Mouse (Mus musculus) forebrain, embryonic 12.5 days (tissue): ENCODE data around the gene Tacc2. TPM values are rescaled to one million over a fixed set of nuclear protein-coding genes. Genes with fewer than 3 reads are reported as not detected.
A peak's percentile ranks its signal among the peaks of the same experiment; 100 is the strongest.

Source experiments
- ATAC-seq: fragments of 200-750 bp; cut with Nextera tagmentation; 2 replicates; pipeline ENCODE4 v1.8.0; 2017; ENCODE audit warnings: moderate TSS enrichment; ENCODE audit not compliant: low FRiP score
- H3K27ac ChIP-seq: fragments of 300-500 bp; sonication (generic); 2 replicates; pipeline ENCODE4 v1.5.1; 2016; ENCODE audit warnings: mild to moderate bottlenecking
- H3K27me3 ChIP-seq: fragments of 300-500 bp; sonication (generic); 2 replicates; pipeline ENCODE4 v1.6.1; 2016; ENCODE audit warnings: mild to moderate bottlenecking
- H3K36me3 ChIP-seq: fragments of 300-500 bp; sonication (generic); replicated peaks from 2 replicates; pipeline ENCODE4 v1.6.1; 2016; ENCODE audit warnings: mild to moderate bottlenecking
- H3K4me1 ChIP-seq: fragments of 300-500 bp; sonication (generic); 2 replicates; pipeline ENCODE4 v1.6.1; 2016
- H3K4me2 ChIP-seq: fragments of 300-500 bp; sonication (generic); 2 replicates; pipeline ENCODE4 v1.6.1; 2016; ENCODE audit warnings: mild to moderate bottlenecking, moderate library complexity
- H3K4me3 ChIP-seq: fragments of 300-500 bp; sonication (generic); replicated peaks from 2 replicates; pipeline ENCODE4 v1.5.1; 2016; ENCODE audit warnings: mild to moderate bottlenecking
- H3K9ac ChIP-seq: fragments of 300-500 bp; sonication (generic); 2 replicates; pipeline ENCODE4 v1.6.1; 2016; ENCODE audit warnings: mild to moderate bottlenecking
- H3K9me3 ChIP-seq: fragments of 300-500 bp; sonication (generic); 2 replicates; pipeline ENCODE4 v1.6.1; 2016
- WGBS: fragments of 180-500 bp; shearing (Covaris S2); methylation state at CpG from one replicate; pipeline ENCODE4 v1.1.7; 2016; 5-methylcytosine and 5-hydroxymethylcytosine counted together
- polyA plus RNA-seq: library from polyadenylated mRNA; unstranded; fragments of >200 nt; fragmentation: Nextera tagmentation; extraction: Ambion mirVana; gene quantifications from 2 replicates; pipeline ENCODE4 v1.2.1, GENCODE M21; 2016

The Tacc2 gene
- polyA plus RNA-seq, 1 experiment from 2014 or later = 54.8 TPM

- peak; percentile 45 for ATAC-seq
- Histone ChIP-seq H3K36me3 (no peaks in the 10 kb centered on the region), H3K9me3 (no peaks in the 10 kb centered on the region), H3K27ac (peak overlapping the region; percentile 81), H3K4me2 (peak overlapping the region; percentile 96), H3K27me3 (peaks cover 6% of the 10 kb centered on the region; the same call in 1 of the 2 replicates), H3K9ac (peak overlapping the region; percentile 82), H3K4me1 (peaks cover 49% of the 10 kb centered on the region), H3K4me3 (peak overlapping the region; percentile 60)
- 16% methylated on average over 15 of the region's 15 CpGs for WGBS
Measured at GRCm38 (mm10) chr7:130645332-130645993, 68.2 kb downstream of the Tacc2 start.

- WGBS = under 1% methylated on average over 55 of the region's 55 CpGs
- Histone ChIP-seq H3K27me3 (peaks cover 6% of the 10 kb centered on the region; the same call in 1 of the 2 replicates), H3K4me1 (peaks cover 49% of the 10 kb centered on the region), H3K4me3 (peak overlapping the region; percentile 60), H3K9me3 (no peaks in the 10 kb centered on the region), H3K36me3 (no peaks in the 10 kb centered on the region), H3K27ac (peak overlapping the region; percentile 81), H3K4me2 (peak overlapping the region; percentile 96), H3K9ac (peak overlapping the region; percentile 82)
- peak; percentile 79 for ATAC-seq
Measured at GRCm38 (mm10) chr7:130645994-130646761, 68.9 kb downstream of the Tacc2 start.

- under 1% methylated on average over 18 of the region's 18 CpGs for WGBS
- ATAC-seq = peak; percentile 70
- H3K9me3 ChIP-seq = no peaks in the 10 kb centered on the region
- H3K9ac ChIP-seq = peak overlapping the region; percentile 82
- peak overlapping the region; percentile 96 for H3K4me2 ChIP-seq
- no peaks in the 10 kb centered on the region for H3K36me3 ChIP-seq
- peaks cover 6% of the 10 kb centered on the region; the same call in 1 of the 2 replicates for H3K27me3 ChIP-seq
- peak overlapping the region; percentile 60 for H3K4me3 ChIP-seq
- peaks cover 49% of the 10 kb centered on the region for H3K4me1 ChIP-seq
- peak overlapping the region; percentile 81 for H3K27ac ChIP-seq
Measured at GRCm38 (mm10) chr7:130646762-130647139, 69.5 kb downstream of the Tacc2 start.

- no peak overlapping the region for H3K4me2 ChIP-seq
- WGBS = 84% methylated on average over 4 of the region's 4 CpGs
- H3K9me3 ChIP-seq = no peaks in the 10 kb centered on the region
- H3K4me3 ChIP-seq = no peak overlapping the region
- H3K4me1 ChIP-seq = peaks cover 56% of the 10 kb centered on the region
- no peak overlapping the region for H3K27ac ChIP-seq
- ATAC-seq = no peak
- H3K36me3 ChIP-seq = no peaks in the 10 kb centered on the region
- no peak overlapping the region for H3K9ac ChIP-seq
- peaks cover 6% of the 10 kb centered on the region; the same call in 1 of the 2 replicates for H3K27me3 ChIP-seq
Measured at GRCm38 (mm10) chr7:130648061-130648460, 70.8 kb downstream of the Tacc2 start.

- H3K4me3 ChIP-seq = no peak overlapping the region
- WGBS = 31% methylated on average over 7 of the region's 7 CpGs
- H3K4me1 ChIP-seq = peaks cover 58% of the 10 kb centered on the region
- H3K9me3 ChIP-seq = no peaks in the 10 kb centered on the region
- H3K36me3 ChIP-seq = no peaks in the 10 kb centered on the region
- no peak overlapping the region for H3K4me2 ChIP-seq
- ATAC-seq = no peak
- H3K27me3 ChIP-seq = 0 out of 2 replicates have a peak, but pooled peaks cover 3% of the 10 kb centered on the region
- H3K27ac ChIP-seq = no peak overlapping the region
- no peak overlapping the region for H3K9ac ChIP-seq
Measured at GRCm38 (mm10) chr7:130649257-130649656, 72.0 kb downstream of the Tacc2 start.

- no peaks in the 10 kb centered on the region for H3K36me3 ChIP-seq
- 94% methylated on average over 5 of the region's 5 CpGs for WGBS
- H3K4me1 ChIP-seq = peaks cover 57% of the 10 kb centered on the region
Measured at GRCm38 (mm10) chr7:130650621-130651020, 73.4 kb downstream of the Tacc2 start.

GRCm38 (mm10) chr7:130653036-130653555 lies 75.9 kb downstream of the Tacc2 start:
- Histone ChIP-seq H3K27ac (0 out of 2 replicates have a peak overlapping the region, but pooled peaks have one; percentile 4), H3K4me3 (no peak overlapping the region), H3K9ac (no peak overlapping the region), H3K4me2 (no peak overlapping the region), H3K4me1 (peaks cover 33% of the 10 kb centered on the region), H3K27me3 (no peaks in the 10 kb centered on the region), H3K36me3 (no peaks in the 10 kb centered on the region), H3K9me3 (no peaks in the 10 kb centered on the region)
- WGBS = 52% methylated on average over 6 of the region's 6 CpGs
- no peak for ATAC-seq

More at GRCm38 (mm10) chr7:130650621-130651020, 73.4 kb downstream of the Tacc2 start:
- ATAC-seq = no peak
- no peaks in the 10 kb centered on the region for H3K27me3 ChIP-seq
- no peak overlapping the region for H3K9ac ChIP-seq
- no peak overlapping the region for H3K4me2 ChIP-seq
- no peaks in the 10 kb centered on the region for H3K9me3 ChIP-seq
- H3K27ac ChIP-seq = no peak overlapping the region
- H3K4me3 ChIP-seq = no peak overlapping the region

GRCm38 (mm10) chr7:130654562-130654961 lies 77.3 kb downstream of the Tacc2 start:
- no peak overlapping the region for H3K4me3 ChIP-seq
- no peak overlapping the region for H3K9ac ChIP-seq
- peaks cover 21% of the 10 kb centered on the region for H3K4me1 ChIP-seq
- 77% methylated on average over 2 of the region's 2 CpGs for WGBS
- H3K27me3 ChIP-seq = no peaks in the 10 kb centered on the region
- no peaks in the 10 kb centered on the region for H3K36me3 ChIP-seq
- H3K4me2 ChIP-seq = no peak overlapping the region
- no peaks in the 10 kb centered on the region for H3K9me3 ChIP-seq
- H3K27ac ChIP-seq = no peak overlapping the region
- no peak for ATAC-seq

GRCm38 (mm10) chr7:130656965-130657364 lies 79.7 kb downstream of the Tacc2 start:
- no peak overlapping the region for H3K9ac ChIP-seq
- H3K27me3 ChIP-seq = no peaks in the 10 kb centered on the region
- H3K36me3 ChIP-seq = no peaks in the 10 kb centered on the region
- peaks cover 24% of the 10 kb centered on the region for H3K4me1 ChIP-seq
- no peaks in the 10 kb centered on the region for H3K9me3 ChIP-seq
- ATAC-seq = no peak
- no peak overlapping the region for H3K4me2 ChIP-seq
- H3K27ac ChIP-seq = no peak overlapping the region
- no peak overlapping the region for H3K4me3 ChIP-seq
- WGBS = 90% methylated on average over 8 of the region's 8 CpGs

- no peaks in the 10 kb centered on the region for H3K27me3 ChIP-seq
- H3K4me2 ChIP-seq = no peak overlapping the region
- no peaks in the 10 kb centered on the region for H3K9me3 ChIP-seq
- H3K4me1 ChIP-seq = peaks cover 26% of the 10 kb centered on the region
- no peak overlapping the region for H3K27ac ChIP-seq
- WGBS = 88% methylated on average over 13 of the region's 13 CpGs
- H3K4me3 ChIP-seq = no peak overlapping the region
- no peaks in the 10 kb centered on the region for H3K36me3 ChIP-seq
- no peak for ATAC-seq
- no peak overlapping the region for H3K9ac ChIP-seq
Measured at GRCm38 (mm10) chr7:130657751-130658150, 80.5 kb downstream of the Tacc2 start.

GRCm38 (mm10) chr7:130659129-130659528 lies 81.9 kb downstream of the Tacc2 start:
- 94% methylated on average over 5 of the region's 5 CpGs for WGBS
- H3K9ac ChIP-seq = no peak overlapping the region
- no peak overlapping the region for H3K4me3 ChIP-seq
- no peaks in the 10 kb centered on the region for H3K9me3 ChIP-seq
- no peak overlapping the region for H3K4me2 ChIP-seq
- no peak for ATAC-seq
- H3K27me3 ChIP-seq = no peaks in the 10 kb centered on the region
- peaks cover 11% of the 10 kb centered on the region; the same call in 1 of the 2 replicates for H3K36me3 ChIP-seq
- peaks cover 14% of the 10 kb centered on the region for H3K4me1 ChIP-seq
- no peak overlapping the region for H3K27ac ChIP-seq

- 54% methylated on average over 5 of the region's 5 CpGs for WGBS
- H3K4me1 ChIP-seq = peaks cover 11% of the 10 kb centered on the region
- no peak overlapping the region for H3K4me3 ChIP-seq
- ATAC-seq = no peak
- no peaks in the 10 kb centered on the region for H3K9me3 ChIP-seq
- no peak overlapping the region for H3K27ac ChIP-seq
- H3K9ac ChIP-seq = no peak overlapping the region
- no peak overlapping the region for H3K4me2 ChIP-seq
- peaks cover 19% of the 10 kb centered on the region for H3K36me3 ChIP-seq
- no peaks in the 10 kb centered on the region; the same call in 1 of the 2 replicates for H3K27me3 ChIP-seq
Measured at GRCm38 (mm10) chr7:130662250-130662649, 85.0 kb downstream of the Tacc2 start.
